ENCODE assay signal across 18 mouse cellular contexts in the genomic region with DNA sequence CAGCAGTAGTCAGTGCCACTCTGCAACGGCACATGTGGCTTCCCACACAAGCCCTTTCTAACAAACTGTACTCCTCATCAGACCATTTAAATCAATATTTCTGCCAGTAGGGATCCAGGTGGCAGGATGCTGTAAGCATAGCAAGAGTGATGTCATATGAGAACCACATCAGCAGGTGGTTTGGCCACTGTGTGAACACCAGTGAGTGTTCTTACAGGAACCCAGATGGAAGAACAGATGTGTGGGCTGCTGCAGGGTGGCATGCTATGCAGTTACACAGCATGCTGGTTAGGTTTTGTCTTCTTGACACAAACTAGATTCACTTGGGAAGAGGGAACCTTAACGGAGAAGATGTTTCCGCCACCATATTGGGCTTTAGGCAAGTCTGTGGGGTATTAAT. TPM values are rescaled to one million over a fixed set of nuclear protein-coding genes. Genes with fewer than 3 reads are reported as not detected.
"Had no signal": no experiment of that assay in that cellular context is flagged by ENCODE, and none has a peak within 500 bp of the region (broad histone marks: within the 10 kb centered on the region; RNA-seq: fewer than 3 reads in every experiment).

No protein-coding gene starts in this region.

- H3K27me3 ChIP-seq: midbrain, embryonic 13.5 days had no signal

- H3K4me3 ChIP-seq: limb, embryonic 10.5 days; midbrain, embryonic 13.5 days had no signal

- H3K9ac ChIP-seq: midbrain, embryonic 13.5 days had no signal

- DNase-seq: kidney, adult 11 months; kidney, adult 9 months; kidney, postnatal 36 days; lung, adult 2 months; lung, postnatal 36 days; right cerebral cortex, postnatal 14 days had no signal

- H3K9me3 ChIP-seq: limb, embryonic 10.5 days; midbrain, embryonic 13.5 days had no signal

- H3K27ac ChIP-seq: kidney, postnatal 0 days; limb, embryonic 10.5 days; midbrain, embryonic 13.5 days had no signal

- ATAC-seq: hindbrain, embryonic 16.5 days; lung, postnatal 0 days; midbrain, embryonic 13.5 days had no signal

- H3K4me1 ChIP-seq: limb, embryonic 10.5 days had no signal

- H3K4me2 ChIP-seq: midbrain, embryonic 13.5 days had no signal

RNA-seq across cellular contexts. Expression of gene Slc10a1, which starts 26.6 kb away (rescaled TPM):
- total RNA-seq: layer of hippocampus, adult 18-20 months; layer of hippocampus, postnatal 10 days; left cerebral cortex, adult 18-20 months; left cerebral cortex, postnatal 14 days; megakaryocyte progenitor cell, adult 5-6 weeks; midbrain, postnatal 0 days had no signal
- polyA plus RNA-seq: spleen, adult 2 months had no signal
